7 mouse cellular contexts compared by ENCODE assay signal in genomic region chr6:70797581-70798251, GRCm38 (mm10). TPM values are rescaled to one million over a fixed set of nuclear protein-coding genes. Genes with fewer than 3 reads are reported as not detected.
A peak's percentile ranks its signal among the peaks of the same experiment; 100 is the strongest.
DNase-seq lines count a peak whose midpoint lies in the region; ATAC-seq and TF ChIP-seq lines count a peak whose summit lies in the region.

No protein-coding gene starts in this region.

- H3K36me3 ChIP-seq in ES-Bruce4 (ENCODE audit: control insufficient read depth, insufficient read depth, low read length, poor library complexity, severe bottlenecking): no peaks in the 10 kb centered on the region
- no peaks in the 10 kb centered on the region for H3K36me3 ChIP-seq in heart, embryonic 16.5 days (ENCODE audit: control insufficient read depth, insufficient read depth)

- WGBS in heart, embryonic 16.5 days: 17% methylated on average over 9 of the region's 9 CpGs

- no peak for TF ChIP-seq POLR2A in ES-Bruce4 (IDR thresholded peaks at IDR 0.05; ENCODE audit: insufficient read depth, low read length)

- peak; percentile 97 for TF ChIP-seq CTCF in ES-Bruce4 (IDR thresholded peaks at IDR 0.05; ENCODE audit: low read depth, low read length)

- H3K27me3 ChIP-seq in ES-Bruce4 (ENCODE audit: control insufficient read depth, insufficient read depth, low read length, poor library complexity, severe bottlenecking): no peaks in the 10 kb centered on the region
- H3K27me3 ChIP-seq in heart, embryonic 16.5 days (ENCODE audit: control insufficient read depth, insufficient read depth, low read length): no peaks in the 10 kb centered on the region

- H3K4me2 ChIP-seq in heart, embryonic 16.5 days (ENCODE audit: low read depth, low read length): no peak overlapping the region

- DNase-seq in adipocyte (ENCODE audit: low spot score): peak; percentile 78
- peak; percentile 72 for DNase-seq in embryo, embryonic 11 days
- DNase-seq in kidney, postnatal 10 days: peak; percentile 78
- peak; percentile 75 for DNase-seq in lung, postnatal 25 days (ENCODE audit: low spot score)
- DNase-seq in spleen, adult 12 weeks (ENCODE audit: low spot score): peak; percentile 73

- H3K4me1 ChIP-seq in ES-Bruce4 (ENCODE audit: control insufficient read depth, insufficient read depth, low read length): no peaks in the 10 kb centered on the region
- peaks cover 9% of the 10 kb centered on the region for H3K4me1 ChIP-seq in heart, embryonic 16.5 days (ENCODE audit: control insufficient read depth, insufficient read depth, low read length)

- ATAC-seq in heart, embryonic 16.5 days (replicated peaks; ENCODE audit: extremely low read depth, insufficient read depth, low FRiP score): no peak; the same call in 1 of the 2 replicates

- no peak for TF ChIP-seq EP300 in ES-Bruce4 (IDR thresholded peaks at IDR 0.05; ENCODE audit: insufficient read depth, low read depth, low read length)

- H3K4me3 ChIP-seq in ES-Bruce4 (ENCODE audit: low read depth, low read length): no peak overlapping the region
- no peak overlapping the region for H3K4me3 ChIP-seq in heart, embryonic 16.5 days (ENCODE audit: low read length)

- no peaks in the 10 kb centered on the region for H3K9me3 ChIP-seq in ES-Bruce4 (replicated peaks; ENCODE audit: control insufficient read depth, insufficient read depth, low read length, poor library complexity, severe bottlenecking)
- no peaks in the 10 kb centered on the region for H3K9me3 ChIP-seq in heart, embryonic 16.5 days (replicated peaks; ENCODE audit: control insufficient read depth, low read length)

- no peak overlapping the region for H3K27ac ChIP-seq in ES-Bruce4 (ENCODE audit: insufficient read depth, low read length)
- H3K27ac ChIP-seq in heart, embryonic 16.5 days (ENCODE audit: low read length): peak overlapping the region; percentile 56; the same call in 1 of the 2 replicates

- no peak overlapping the region for H3K9ac ChIP-seq in ES-Bruce4 (ENCODE audit: low read depth, poor library complexity, severe bottlenecking)
- H3K9ac ChIP-seq in heart, embryonic 16.5 days (ENCODE audit: low read length): no peak overlapping the region

RNA-seq across cellular contexts. Expression of gene Rpia, which starts 5.7 kb away (rescaled TPM):
- 6.5 and 7.2 TPM in 2 replicates for polyA plus RNA-seq in ES-Bruce4 (2011; ENCODE audit: insufficient read depth, insufficient read length, low read depth, missing spikeins)
- polyA plus RNA-seq in heart, embryonic 16.5 days (2015; fragmentation: Nextera tagmentation; extraction: Ambion mirVana): 1.1 and 1.6 TPM in 2 replicates

RNA-seq across cellular contexts. Expression of gene Eif2ak3, which starts 46.6 kb away (rescaled TPM):
- 12.8 and 16.4 TPM in 2 replicates for polyA plus RNA-seq in ES-Bruce4 (2011; ENCODE audit: insufficient read depth, insufficient read length, low read depth, missing spikeins)
- 6.3 and 6.5 TPM in 2 replicates for polyA plus RNA-seq in heart, embryonic 16.5 days (2015; fragmentation: Nextera tagmentation; extraction: Ambion mirVana)
